Mouse (Mus musculus) MEL (cell line): ENCODE measurements around the gene Dctn5. TPM values are rescaled to one million over a fixed set of nuclear protein-coding genes. Genes with fewer than 3 reads are reported as not detected.
A peak's percentile ranks its signal among the peaks of the same experiment; 100 is the strongest.

ENCODE experiments used
- DNase-seq: peaks from one replicate; pipeline ENCODE4 v3.0.0; 2011; ENCODE audit warnings: low read depth, low spot score
- H3K27ac ChIP-seq: 2 replicates; pipeline ENCODE4 v1.5.1; 2012; ENCODE audit warnings: low read depth, mild to moderate bottlenecking, control low read depth, low read length, moderate library complexity; ENCODE audit not compliant: control insufficient read depth
- H3K27me3 ChIP-seq, 2 experiments: fragments of 150-350 bp in 1 of 2; sonication (generic) in 1 of 2; 2 replicates each; pipeline ENCODE4 v1.6.1; 2012; ENCODE audit warnings: low read length in 2 of 2, mild to moderate bottlenecking in 2 of 2, improper control_type of control experiment in 1 of 2, moderate library complexity in 1 of 2; ENCODE audit not compliant: insufficient read depth in 2 of 2, control insufficient read depth in 1 of 2
- H3K36me3 ChIP-seq, 2 experiments: 2 replicates each; pipeline ENCODE4 v1.6.1; 2012 to 2014; ENCODE audit warnings: low read length in 2 of 2, improper control_type of control experiment in 1 of 2, inconsistent platforms in 1 of 2, mild to moderate bottlenecking in 1 of 2; ENCODE audit not compliant: insufficient read depth in 2 of 2, control insufficient read depth in 1 of 2
- H3K4me1 ChIP-seq, 2 experiments: fragments of 150-350 bp in 1 of 2; sonication (generic) in 1 of 2; 2 replicates each; pipeline ENCODE4 v1.6.1; 2012; ENCODE audit warnings: low read length in 2 of 2, improper control_type of control experiment in 1 of 2, mild to moderate bottlenecking in 1 of 2; ENCODE audit not compliant: insufficient read depth in 2 of 2, control insufficient read depth in 1 of 2
- H3K4me3 ChIP-seq, 2 experiments: fragments of 150-350 bp in 1 of 2; sonication (generic) in 1 of 2; 2 replicates each; pipeline ENCODE4 v1.5.1; 2012; ENCODE audit warnings: low read depth in 2 of 2, low read length in 2 of 2, mild to moderate bottlenecking in 2 of 2, moderate library complexity in 2 of 2, control low read depth in 1 of 2, improper control_type of control experiment in 1 of 2; ENCODE audit not compliant: control insufficient read depth in 1 of 2, insufficient read depth in 1 of 2
- H3K79me2 ChIP-seq: 2 replicates; pipeline ENCODE4 v1.6.1; 2012; ENCODE audit warnings: mild to moderate bottlenecking, low read length, moderate library complexity; ENCODE audit not compliant: control insufficient read depth, poor library complexity, insufficient read depth
- H3K9ac ChIP-seq: 2 replicates; pipeline ENCODE4 v1.6.1; 2012; ENCODE audit warnings: low read depth, mild to moderate bottlenecking, control low read depth, low read length, moderate library complexity; ENCODE audit not compliant: control insufficient read depth, poor library complexity, severe bottlenecking
- H3K9me3 ChIP-seq: fragments of 150-350 bp; sonication (generic); replicated peaks from 2 replicates; pipeline ENCODE4 v1.6.1; 2012; ENCODE audit warnings: mild to moderate bottlenecking, low read length, improper control_type of control experiment, moderate library complexity; ENCODE audit not compliant: insufficient read depth
- BHLHE40 ChIP-seq: IDR thresholded peaks from 2 replicates; pipeline ENCODE4 v1.6.1; 2012; ENCODE audit warnings: low read depth, mild to moderate bottlenecking, inconsistent platforms, low read length, improper control_type of control experiment, borderline replicate concordance
- CHD1 ChIP-seq: IDR thresholded peaks from 2 replicates; pipeline ENCODE4 v1.6.1; 2012; ENCODE audit warnings: low read depth, mild to moderate bottlenecking, inconsistent platforms, low read length, improper control_type of control experiment
- CTCF ChIP-seq, 3 experiments: IDR thresholded peaks in 2 of 3; conservative IDR thresholded peaks in 1 of 3; 2 replicates each; pipeline ENCODE4 v1.5.1; 2011 to 2012; ENCODE audit warnings: low read length in 3 of 3, low read depth in 2 of 3, mild to moderate bottlenecking in 2 of 3, improper control_type of control experiment in 1 of 3, inconsistent platforms in 1 of 3, mixed read lengths in 1 of 3, moderate library complexity in 1 of 3; ENCODE audit not compliant: control insufficient read depth in 1 of 3, insufficient read depth in 1 of 3, poor library complexity in 1 of 3, severe bottlenecking in 1 of 3
- E2F4 ChIP-seq: IDR thresholded peaks from 2 replicates; pipeline ENCODE4 v1.6.1; 2011; ENCODE audit warnings: low read depth, low read length, improper control_type of control experiment, borderline replicate concordance
- ETS1 ChIP-seq: IDR thresholded peaks from 2 replicates; pipeline ENCODE4 v1.6.1; 2012; ENCODE audit warnings: low read depth, mild to moderate bottlenecking, inconsistent platforms, low read length, improper control_type of control experiment, moderate library complexity
- GABPA ChIP-seq: IDR thresholded peaks from 2 replicates; pipeline ENCODE4 v1.6.1; 2012; ENCODE audit warnings: low read depth, mild to moderate bottlenecking, inconsistent platforms, low read length, improper control_type of control experiment, moderate library complexity
- GATA1 ChIP-seq: IDR thresholded peaks from 2 replicates; pipeline ENCODE4 v1.6.1; 2011; ENCODE audit warnings: low read depth, low read length, improper control_type of control experiment
- KAT2A ChIP-seq: conservative IDR thresholded peaks from 2 replicates; pipeline ENCODE4 v1.6.1; 2012; ENCODE audit warnings: low read depth, low read length, improper control_type of control experiment, inconsistent platforms
- MAZ ChIP-seq: IDR thresholded peaks from 2 replicates; pipeline ENCODE4 v1.6.1; 2012; ENCODE audit warnings: low read depth, mild to moderate bottlenecking, inconsistent platforms, low read length, improper control_type of control experiment
- MYC ChIP-seq: IDR thresholded peaks from 2 replicates; pipeline ENCODE4 v1.6.1; 2011; ENCODE audit warnings: low read depth, mild to moderate bottlenecking, low read length, improper control_type of control experiment, moderate library complexity
- NELFE ChIP-seq: IDR thresholded peaks from 2 replicates; pipeline ENCODE4 v1.6.1; 2011; ENCODE audit warnings: low read depth, low read length, improper control_type of control experiment
- POLR2A ChIP-seq, 2 experiments: IDR thresholded peaks; 2 replicates each; pipeline ENCODE4 v1.6.1; 2011 to 2012; ENCODE audit warnings: low read length in 2 of 2, mild to moderate bottlenecking in 2 of 2, control low read depth in 1 of 2, improper control_type of control experiment in 1 of 2, low read depth in 1 of 2, moderate library complexity in 1 of 2; ENCODE audit not compliant: control insufficient read depth in 1 of 2, insufficient read depth in 1 of 2, poor library complexity in 1 of 2
- POLR2AphosphoS2 ChIP-seq: IDR thresholded peaks from 2 replicates; pipeline ENCODE4 v1.6.1; 2011; ENCODE audit warnings: low read length, improper control_type of control experiment
- RAD21 ChIP-seq: IDR thresholded peaks from 2 replicates; pipeline ENCODE4 v1.6.1; 2011; ENCODE audit warnings: mild to moderate bottlenecking, low read depth, low read length, improper control_type of control experiment
- SIN3A ChIP-seq: IDR thresholded peaks from 2 replicates; pipeline ENCODE4 v1.6.1; 2012; ENCODE audit warnings: low read length, improper control_type of control experiment, inconsistent platforms
- SMC3 ChIP-seq: IDR thresholded peaks from 2 replicates; pipeline ENCODE4 v1.6.1; 2011; ENCODE audit warnings: low read depth, low read length, improper control_type of control experiment
- TBP ChIP-seq: IDR thresholded peaks from 2 replicates; pipeline ENCODE4 v1.8.0; 2011; ENCODE audit warnings: low read depth, low read length, improper control_type of control experiment
- TCF12 ChIP-seq: IDR thresholded peaks from 2 replicates; pipeline ENCODE4 v1.6.1; 2014; ENCODE audit warnings: low read depth, mild to moderate bottlenecking, inconsistent platforms, low read length, improper control_type of control experiment, moderate library complexity
- USF1 ChIP-seq: IDR thresholded peaks from 2 replicates; pipeline ENCODE4 v1.6.1; 2014; ENCODE audit warnings: low read depth, mild to moderate bottlenecking, inconsistent platforms, low read length, improper control_type of control experiment, moderate library complexity
- polyA plus RNA-seq, 2 experiments: library from polyadenylated mRNA; stranded (reverse) in 1 of 2; unstranded in 1 of 2; fragments of >175 nt in 1 of 2; fragments of >200 nt in 1 of 2; gene quantifications; 2 replicates each; pipeline versions ENCODE4 v1.2.1 to v1.2.4; 2012; ENCODE audit warnings: low replicate concordance in 2 of 2, low read depth in 1 of 2; ENCODE audit not compliant: insufficient read length in 2 of 2, insufficient read depth in 1 of 2, missing spikeins in 1 of 2
- total RNA-seq: library from RNA; depleted of rRNA; stranded (reverse); fragments of 300-350 nt; gene quantifications from 2 replicates; pipeline ENCODE4 v1.2.3, GENCODE M21; 2012

Dctn5 gene
- total and polyA plus RNA-seq, 3 experiments: 54.2 to 203 (median 71.3) TPM

- no peak overlapping the region for H3K27ac ChIP-seq
- H3K36me3 ChIP-seq: peaks cover 2 to 38% of the 10 kb centered on the region in 2 experiments; a peak in 3 of 4 replicates
- TF ChIP-seq E2F4: no peak
- 0 out of 2 replicates have a peak, but pooled peaks have one; percentile 18 for TF ChIP-seq SIN3A
- no peak for TF ChIP-seq POLR2AphosphoS2
- peak; percentile 12; the same call in 1 of the 2 replicates for TF ChIP-seq RAD21
- no peak for TF ChIP-seq GATA1
- TF ChIP-seq CTCF (IDR thresholded peaks at IDR 0.05 in 2 of 3, conservative IDR thresholded peaks at IDR 0.05 in 1 of 3; ENCODE audit: control insufficient read depth in 1 of 3, insufficient read depth in 1 of 3, low read depth in 2 of 3, low read length in 3 of 3, poor library complexity in 1 of 3, severe bottlenecking in 1 of 3): peak in 1 of 3 experiments; percentile 43; a peak in 2 of 6 replicates
- no peak for TF ChIP-seq TBP
- H3K9me3 ChIP-seq: no peaks in the 10 kb centered on the region
- peaks cover 7% of the 10 kb centered on the region for H3K79me2 ChIP-seq
- H3K4me1 ChIP-seq: peaks cover 0 to 2% of the 10 kb centered on the region in 2 experiments; a peak in 2 of 4 replicates
- H3K9ac ChIP-seq: no peak overlapping the region
- peak; percentile 71 for DNase-seq
- H3K27me3 ChIP-seq: no peaks in the 10 kb centered on the region
- no peak overlapping the region for H3K4me3 ChIP-seq
Observed at GRCm38 (mm10) chr7:122094564-122095330, 38.1 kb upstream of the Dctn5 start.

- peaks cover 25% of the 10 kb centered on the region for H3K79me2 ChIP-seq
- H3K27me3 ChIP-seq: no peaks in the 10 kb centered on the region
- H3K4me1 ChIP-seq: peaks cover 4 to 17% of the 10 kb centered on the region in 2 experiments; a peak in 3 of 4 replicates
- no peak for DNase-seq
- H3K36me3 ChIP-seq: peaks cover 16 to 23% of the 10 kb centered on the region in 2 experiments
- no peak overlapping the region for H3K4me3 ChIP-seq
- TF ChIP-seq USF1: no peak
- no peak for TF ChIP-seq POLR2A (IDR thresholded peaks at IDR 0.05; ENCODE audit: control insufficient read depth in 1 of 2, insufficient read depth in 1 of 2, low read depth in 1 of 2, low read length in 2 of 2, poor library complexity in 1 of 2)
- no peak for TF ChIP-seq TBP
- no peak for TF ChIP-seq CHD1
- TF ChIP-seq CTCF (IDR thresholded peaks at IDR 0.05 in 2 of 3, conservative IDR thresholded peaks at IDR 0.05 in 1 of 3; ENCODE audit: control insufficient read depth in 1 of 3, insufficient read depth in 1 of 3, low read depth in 2 of 3, low read length in 3 of 3, poor library complexity in 1 of 3, severe bottlenecking in 1 of 3): no peak
- no peak for TF ChIP-seq MAZ
- TF ChIP-seq SMC3: no peak
- no peak for TF ChIP-seq BHLHE40
- TF ChIP-seq ETS1: no peak
- TF ChIP-seq MYC: no peak
- no peak for TF ChIP-seq TCF12
- TF ChIP-seq RAD21: no peak
- TF ChIP-seq GATA1: no peak
- no peak for TF ChIP-seq NELFE
- no peak for TF ChIP-seq GABPA
- TF ChIP-seq POLR2AphosphoS2: no peak
- TF ChIP-seq KAT2A: no peak
- TF ChIP-seq, all 39 proteins: peak for 0
- Histone ChIP-seq H3K9ac (no peak overlapping the region), H3K27ac (no peak overlapping the region), H3K9me3 (no peaks in the 10 kb centered on the region)
Observed at GRCm38 (mm10) chr7:122098009-122098408, 34.8 kb upstream of the Dctn5 start.
